Mouse (Mus musculus): Measurements from ENCODE around the gene Aif1.

- TF ChIP-seq CTCF (IDR thresholded peaks at IDR 0.05; ENCODE audit: low read depth, low read length) (no peak), POLR2A (IDR thresholded peaks at IDR 0.05; ENCODE audit: borderline replicate concordance, low read depth, low read length) (no peak)
Measured at GRCm38 (mm10) chr17:35209785-35210535, 34.1 kb upstream of the Aif1 start.
